Mouse (Mus musculus): ENCODE data around the gene Lap3.

The Lap3 gene

DNA sequence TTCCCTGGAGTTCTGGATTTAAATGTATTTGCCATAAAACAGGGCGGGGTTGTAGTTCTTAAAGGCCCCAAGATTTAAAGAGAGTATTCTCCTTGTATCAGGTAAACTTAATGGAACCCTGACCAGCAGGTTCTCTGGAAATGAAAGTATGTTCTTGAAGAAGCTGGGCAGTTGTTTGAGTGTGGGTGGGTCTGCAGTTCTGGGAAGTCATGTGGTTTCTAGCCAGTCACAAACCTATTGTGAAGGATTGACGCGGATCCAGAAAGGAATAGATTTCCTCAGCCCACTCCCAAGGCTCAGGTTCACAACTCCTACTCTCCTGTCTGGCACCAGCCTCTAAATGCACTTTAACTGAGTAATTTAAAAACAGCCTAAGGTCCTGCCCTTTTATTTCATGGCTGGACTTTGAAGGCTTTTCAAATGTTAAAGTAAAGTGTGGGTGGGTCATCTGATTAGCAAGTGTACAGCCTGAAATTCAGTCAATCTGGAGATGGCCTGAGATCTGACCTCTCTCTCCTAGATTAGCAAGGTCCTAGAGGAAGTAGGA is 2.3 kb downstream of the Lap3 start:
- DNase-seq (ENCODE audit: low read depth, low spot score): peak; percentile 91

DNA sequence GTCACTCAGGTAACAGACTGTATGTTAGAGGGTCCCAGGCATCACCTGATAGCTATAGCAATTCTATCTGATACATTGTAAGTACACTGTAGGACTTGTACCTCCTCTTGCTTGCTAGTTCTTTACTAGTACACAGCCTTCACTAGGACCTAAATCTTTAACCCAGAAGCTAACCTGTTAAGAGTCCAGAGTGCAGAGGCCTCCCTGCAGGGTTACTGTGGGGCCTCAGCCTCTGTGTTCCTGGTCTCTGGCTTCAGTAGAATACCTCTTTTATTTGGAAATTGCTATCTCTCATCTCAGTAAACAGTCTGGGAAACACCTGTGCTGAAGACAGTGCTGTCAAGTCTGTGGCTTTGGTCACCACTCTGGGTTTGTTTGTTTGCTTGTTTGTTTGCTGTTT is 2.9 kb downstream of the Lap3 start:
- DNase-seq (ENCODE audit: low read depth, low spot score): no peak

DNA sequence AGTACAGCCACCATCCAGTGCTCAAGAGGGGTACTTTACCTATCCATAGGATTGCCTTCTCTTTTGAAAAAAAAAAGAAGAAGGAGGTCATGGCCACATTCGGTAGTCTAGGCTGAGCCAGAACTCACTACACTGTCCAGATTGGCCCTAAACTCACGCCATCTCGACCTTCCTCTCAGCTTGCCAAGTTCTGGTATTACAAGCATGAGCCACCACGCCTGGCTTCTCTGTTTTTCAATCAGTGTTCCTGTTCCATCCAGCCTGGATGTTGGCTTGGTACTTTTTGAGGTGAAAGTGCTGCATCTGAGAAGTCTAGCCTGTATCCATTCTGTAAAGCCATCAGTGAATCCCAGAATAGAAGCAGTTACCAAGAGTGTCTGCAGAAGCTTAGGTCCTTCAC is 3.3 kb downstream of the Lap3 start:
- no peak for DNase-seq (ENCODE audit: low read depth, low spot score)

DNA sequence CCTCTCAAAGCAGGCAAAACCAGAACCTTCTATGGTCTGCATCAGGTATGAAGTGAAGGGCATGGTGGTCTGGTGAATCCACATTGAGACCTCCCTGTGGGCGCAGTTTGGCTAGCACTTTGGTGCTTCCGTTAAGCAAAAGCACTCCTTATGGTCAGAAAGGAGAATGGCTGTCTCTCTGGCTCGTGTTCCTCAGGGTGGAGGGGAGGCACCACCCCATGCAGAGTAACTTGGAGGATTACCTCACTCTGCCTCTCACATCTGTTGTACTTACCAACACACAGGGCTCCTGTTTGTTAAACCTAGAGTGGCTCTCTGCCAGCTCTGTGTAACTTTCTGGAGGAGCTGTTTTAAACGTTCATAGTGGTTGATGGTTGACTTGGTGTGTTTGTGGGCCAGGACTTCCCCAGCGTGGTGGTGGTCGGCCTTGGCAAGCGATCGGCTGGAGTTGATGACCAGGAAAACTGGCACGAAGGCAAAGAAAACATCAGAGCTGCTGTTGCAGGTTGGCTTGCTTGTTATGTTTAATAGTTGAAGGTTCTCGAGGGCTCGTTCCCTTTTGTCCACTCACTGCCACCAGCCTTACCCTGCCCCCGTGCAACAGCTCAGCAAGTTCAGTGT is 3.9 kb downstream of the Lap3 start:
- peak; percentile 51 for DNase-seq (ENCODE audit: low read depth, low spot score)

DNA sequence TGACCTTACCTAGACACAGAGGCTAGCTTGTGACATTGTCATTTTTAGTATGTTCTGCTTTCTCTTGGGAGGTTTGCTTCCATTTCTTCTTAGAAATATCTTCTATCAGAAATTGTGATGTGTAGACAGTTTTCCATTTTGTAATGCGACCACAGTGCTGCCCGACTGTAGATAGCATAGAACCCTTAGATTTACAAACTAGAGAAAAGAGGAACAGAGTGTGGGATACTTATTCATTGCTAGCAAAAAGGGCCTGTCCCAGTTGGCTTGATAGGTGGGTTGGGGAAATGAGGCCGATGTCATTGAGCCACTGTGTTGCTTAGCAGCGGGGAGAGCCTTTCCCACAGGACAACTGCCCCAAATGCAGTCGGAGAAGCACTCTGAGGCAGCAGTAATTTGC is 4.4 kb downstream of the Lap3 start:
- no peak for DNase-seq (ENCODE audit: low read depth, low spot score)

DNA sequence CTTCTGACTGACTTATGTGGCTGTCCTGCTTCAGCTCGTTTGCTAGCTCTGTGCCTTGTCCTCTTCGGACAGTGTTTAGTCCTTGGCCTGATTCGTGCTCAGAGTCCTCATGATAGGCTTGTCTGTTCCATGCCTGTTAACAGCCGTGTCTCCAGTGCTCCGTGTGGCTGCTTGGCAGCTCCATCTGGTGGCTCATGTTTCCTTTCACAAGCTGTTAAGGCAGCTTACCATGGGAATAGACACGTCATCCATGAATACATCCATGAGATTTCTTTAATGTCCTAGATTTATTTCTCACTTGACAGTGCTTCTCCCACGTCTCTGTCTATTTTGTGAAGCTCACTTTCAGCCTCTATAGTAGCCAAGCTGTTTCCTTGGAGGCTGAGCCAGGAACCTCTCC is 16.9 kb downstream of the Lap3 start:
- DNase-seq (ENCODE audit: low read depth, low spot score): no peak

DNA sequence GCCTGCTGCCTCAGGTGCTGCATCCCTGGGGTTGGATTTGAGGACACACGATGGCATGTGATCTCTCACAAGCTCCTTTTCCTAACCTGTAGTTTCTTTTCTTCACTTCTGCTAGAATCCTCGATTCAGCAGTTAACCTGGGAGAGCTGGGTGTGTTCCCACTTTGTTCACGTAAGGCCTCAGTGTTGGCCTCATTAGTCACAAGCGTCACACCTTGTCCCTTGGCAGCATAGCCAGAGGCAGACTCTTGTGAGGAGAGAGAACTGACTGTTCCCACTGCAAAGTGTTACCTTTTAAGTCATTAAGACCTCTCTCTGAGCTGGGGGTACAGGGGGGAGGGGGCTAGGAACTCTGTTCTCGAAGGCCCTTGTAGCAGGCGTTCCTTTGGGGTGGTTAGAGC is 19.7 kb downstream of the Lap3 start:
- no peak for DNase-seq (ENCODE audit: low read depth, low spot score)

DNA sequence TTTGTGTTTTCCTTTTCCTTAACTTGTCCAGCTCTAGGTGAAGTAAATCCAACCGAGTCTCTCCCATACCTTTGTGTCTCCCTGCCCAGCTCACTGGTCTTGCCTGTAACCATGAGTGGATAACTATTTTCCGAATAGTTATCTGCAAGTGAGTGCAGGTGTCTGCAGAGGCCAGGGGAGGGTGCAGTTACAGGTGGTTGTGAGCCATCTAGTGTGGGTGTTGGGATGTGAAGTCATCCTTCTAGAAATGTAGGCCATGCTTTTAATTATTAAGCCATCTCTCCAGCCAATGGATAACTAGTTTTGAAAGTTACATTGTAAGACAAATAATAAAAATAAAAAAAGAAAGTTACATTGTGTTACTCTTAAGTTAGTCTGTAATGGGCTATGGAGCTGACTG is 20.3 kb downstream of the Lap3 start:
- DNase-seq (ENCODE audit: low read depth, low spot score): no peak

DNA sequence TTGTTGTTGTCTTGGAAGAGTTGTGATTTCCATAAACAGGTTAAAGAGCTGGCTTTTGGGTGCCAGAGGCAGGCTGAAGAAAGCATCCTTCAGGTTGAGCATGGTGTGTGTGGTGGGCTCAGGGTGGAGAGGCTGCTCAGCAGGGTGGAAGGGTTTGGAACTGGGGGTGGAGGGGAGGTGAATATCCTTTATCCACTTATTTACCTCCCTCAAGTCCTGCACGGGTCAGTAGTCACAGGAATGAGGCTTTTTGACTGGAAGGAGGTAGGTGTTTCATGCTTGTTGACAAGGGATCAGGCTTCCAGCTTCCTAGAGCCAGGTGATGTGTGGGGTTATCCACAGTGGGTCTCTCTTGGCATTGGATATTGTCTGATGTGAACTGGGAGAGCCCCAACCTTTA is 21.4 kb downstream of the Lap3 start:
- no peak for DNase-seq (ENCODE audit: low read depth, low spot score)

DNA sequence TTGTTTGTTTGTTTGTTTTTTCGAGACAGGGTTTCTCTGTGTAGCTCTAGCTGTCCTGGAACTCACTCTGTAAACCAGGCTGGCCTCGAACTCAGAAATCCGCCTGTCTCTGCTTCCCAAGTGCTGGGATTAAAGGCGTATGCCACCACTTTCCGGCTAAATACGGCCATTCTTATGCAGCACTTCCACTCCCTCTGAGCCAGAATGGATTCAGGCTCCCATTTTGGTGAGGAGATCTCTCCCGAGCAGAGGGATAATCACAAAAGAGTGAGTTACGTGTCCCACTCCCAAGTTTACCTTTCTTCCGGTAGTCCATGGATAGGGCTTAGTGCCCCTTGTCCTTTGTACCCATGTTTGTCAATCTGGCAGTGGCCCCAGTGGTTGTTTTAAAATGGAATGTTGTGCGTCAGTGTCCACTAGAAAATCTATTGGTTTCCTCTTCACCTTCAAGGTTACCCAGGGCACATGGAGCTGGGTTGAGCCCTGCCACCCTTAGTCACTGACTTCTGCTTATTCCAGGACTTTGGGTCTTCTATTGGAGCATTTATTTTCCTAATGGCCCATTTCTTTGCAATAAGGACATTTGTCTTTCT is 22.1 kb downstream of the Lap3 start:
- DNase-seq (ENCODE audit: low read depth, low spot score): no peak

DNA sequence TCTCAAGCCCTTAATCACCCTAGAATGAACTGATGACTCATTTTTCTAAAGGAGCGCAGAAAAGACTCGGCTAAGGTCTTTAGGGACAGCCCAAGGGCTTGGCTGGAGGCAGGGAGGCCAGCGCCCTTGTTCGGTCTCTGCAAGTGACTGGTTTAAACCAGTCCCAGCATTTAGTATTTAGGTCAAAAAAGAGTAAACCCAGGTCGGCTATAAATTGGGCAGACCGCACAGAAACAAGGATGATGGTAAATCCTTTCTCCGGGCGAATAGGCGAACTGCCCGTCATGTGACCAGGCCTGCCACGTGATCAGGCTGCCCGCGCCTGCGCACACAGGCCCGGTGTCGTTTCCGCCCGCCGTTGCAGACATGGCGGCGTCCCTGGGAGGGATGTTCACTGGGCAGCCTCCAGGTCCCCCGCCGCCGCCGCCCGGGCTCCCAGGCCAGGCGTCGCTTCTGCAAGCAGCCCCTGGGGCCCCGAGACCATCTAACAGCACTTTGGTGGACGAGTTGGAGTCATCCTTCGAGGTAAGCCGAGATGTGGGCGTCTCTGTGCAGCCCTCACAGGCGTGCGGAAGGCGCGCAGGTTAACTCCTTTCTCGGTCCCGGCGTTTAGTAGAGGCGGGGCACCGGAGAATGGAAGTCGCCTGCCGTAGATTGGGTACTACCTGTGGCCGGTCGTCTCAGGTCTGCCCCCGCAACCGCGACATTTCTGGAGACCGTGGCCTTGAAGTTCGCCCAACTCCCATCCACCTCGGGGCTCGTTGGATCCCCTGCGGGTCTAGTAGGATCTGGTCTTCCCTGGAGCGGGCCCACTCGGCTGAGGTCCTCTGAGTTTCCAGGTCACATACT is 27.0 kb downstream of the Lap3 start, which contains the start of gene Med28:
Med28 (plus strand) TSS at position 270 of the 849 bp plus-strand sequence.
- DNase-seq (ENCODE audit: low read depth, low spot score): peak; percentile 90

DNA sequence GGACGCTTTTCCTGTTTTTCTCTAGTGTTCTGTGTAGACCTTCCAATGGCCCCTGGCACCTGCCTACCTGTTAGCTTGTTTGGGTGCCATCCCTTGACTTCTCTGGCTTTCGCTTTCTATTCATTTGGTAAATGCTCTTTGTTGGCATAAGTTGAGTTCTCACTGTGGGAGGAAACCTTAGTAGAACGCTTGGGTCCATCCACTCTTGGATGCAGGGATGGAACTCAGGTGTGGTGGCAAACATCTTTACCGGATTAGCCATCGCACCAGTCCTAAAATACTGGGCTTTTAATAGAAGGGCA is 27.6 kb downstream of the Lap3 start:
- DNase-seq (ENCODE audit: low read depth, low spot score): no peak

DNA sequence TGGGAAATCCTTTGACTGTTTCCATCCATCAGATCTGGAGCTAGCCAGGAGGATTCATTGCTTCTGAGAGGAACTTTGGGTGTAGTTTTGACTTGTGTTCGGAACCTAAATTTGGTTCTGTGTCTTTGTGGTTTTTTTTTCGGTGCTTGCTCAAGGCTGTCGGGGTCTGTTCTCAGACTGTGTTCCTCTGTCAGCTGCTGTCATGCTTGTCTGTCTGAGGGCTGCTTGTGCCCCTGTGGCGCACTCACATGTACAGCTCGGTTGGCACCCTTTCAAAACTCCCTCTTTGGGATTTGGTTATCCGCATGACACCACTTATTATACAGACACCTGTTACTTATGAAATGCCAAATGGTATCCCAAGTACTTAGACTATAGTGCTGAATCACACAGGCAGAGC is 28.4 kb downstream of the Lap3 start:
- no peak for DNase-seq (ENCODE audit: low read depth, low spot score)

DNA sequence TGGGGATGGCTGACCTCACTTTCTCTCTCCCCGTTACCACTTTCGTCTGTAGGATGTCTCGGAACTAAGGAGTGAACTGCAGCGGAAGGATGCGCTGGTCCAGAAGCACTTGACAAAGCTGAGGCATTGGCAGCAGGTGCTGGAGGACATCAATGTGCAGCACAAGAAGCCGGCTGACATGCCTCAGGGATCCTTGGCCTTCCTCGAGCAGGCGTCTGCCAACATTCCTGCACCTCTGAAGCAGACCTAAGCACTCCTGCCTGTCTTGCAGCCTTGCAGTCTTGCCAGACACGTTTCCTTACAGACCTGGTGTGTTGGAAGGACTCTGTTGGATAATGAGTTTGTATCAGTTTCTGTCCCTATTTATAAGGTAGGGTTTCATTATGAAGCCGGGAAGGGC is 31.9 kb downstream of the Lap3 start:
- DNase-seq (ENCODE audit: low read depth, low spot score): no peak

DNA sequence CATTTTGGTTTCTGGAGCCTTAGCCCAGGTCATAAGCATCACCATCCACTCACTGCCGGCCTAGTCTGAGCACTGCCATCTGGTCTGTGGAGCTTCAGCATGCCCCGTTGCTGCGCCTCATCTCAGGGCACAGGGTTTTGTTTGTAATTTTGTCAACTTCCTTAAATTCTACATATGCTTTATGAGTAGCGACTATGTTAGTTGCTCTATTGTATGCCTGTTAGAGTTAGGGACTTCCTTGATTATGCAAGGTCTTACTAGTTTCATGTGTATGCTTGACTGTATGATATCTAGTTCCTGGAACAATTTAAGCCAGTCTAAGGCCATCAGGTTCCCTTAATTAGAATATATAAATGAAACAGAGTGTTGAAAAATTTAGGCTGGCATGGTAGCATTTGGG is 33.2 kb downstream of the Lap3 start:
- DNase-seq (ENCODE audit: low read depth, low spot score): no peak

DNA sequence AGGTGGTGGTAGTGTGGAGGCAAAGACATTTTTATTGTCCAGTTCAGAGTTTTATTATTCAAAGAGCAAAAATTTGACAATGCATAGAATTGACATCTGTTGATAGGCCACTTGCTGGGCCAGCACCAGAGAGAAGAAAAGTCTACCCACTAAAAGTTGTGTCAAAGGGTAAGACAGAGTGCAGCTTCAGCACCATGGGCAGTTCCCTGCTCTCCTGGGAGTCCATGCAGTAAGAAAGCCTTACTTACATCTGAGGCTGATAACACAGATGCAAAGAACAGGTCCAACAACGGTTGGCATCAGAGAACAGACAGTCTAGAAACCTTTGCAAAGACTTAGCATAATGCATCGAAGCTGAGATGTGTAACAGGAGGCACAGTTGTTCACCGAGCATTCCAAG is 36.5 kb downstream of the Lap3 start:
- peak; percentile 58 for DNase-seq (ENCODE audit: low read depth, low spot score)

DNA sequence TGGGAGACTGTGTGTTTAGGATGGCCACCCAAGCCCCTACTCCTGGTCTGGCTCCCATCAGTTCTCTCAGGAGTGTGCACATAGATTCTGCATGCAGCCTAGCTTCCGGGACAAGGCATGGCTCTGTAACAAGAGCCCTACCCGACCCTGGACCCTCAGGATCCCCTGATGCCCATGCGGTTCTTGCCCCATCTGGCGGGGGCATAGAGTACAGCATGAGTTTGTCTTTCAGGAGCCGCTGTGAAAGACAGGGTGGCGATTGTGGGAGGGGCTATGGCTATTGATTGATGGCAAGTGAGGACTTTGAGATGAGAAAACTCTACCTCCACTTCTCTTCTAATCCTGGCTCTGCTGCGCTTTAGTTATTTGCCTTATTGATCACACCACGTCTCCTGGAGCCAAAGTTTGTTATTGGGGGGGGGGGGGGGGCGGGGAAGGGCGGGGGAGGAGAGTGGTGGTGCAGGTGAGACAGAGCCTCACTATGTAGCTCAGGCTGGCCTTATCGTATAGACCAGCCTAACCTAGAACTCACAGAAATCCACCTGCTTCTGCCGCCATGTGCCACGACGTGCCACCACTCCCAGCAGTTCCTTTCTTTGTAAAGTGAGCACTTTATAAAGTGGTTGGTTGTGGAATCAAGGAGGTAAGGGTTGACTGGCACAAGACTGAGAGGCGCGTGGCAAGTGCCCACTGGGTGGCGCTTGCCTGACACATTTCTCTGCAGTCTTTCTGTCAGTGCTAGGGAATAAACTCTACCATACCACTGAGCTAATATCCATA is 41.3 kb downstream of the Lap3 start:
- DNase-seq (ENCODE audit: low read depth, low spot score): peak; percentile 93

DNA sequence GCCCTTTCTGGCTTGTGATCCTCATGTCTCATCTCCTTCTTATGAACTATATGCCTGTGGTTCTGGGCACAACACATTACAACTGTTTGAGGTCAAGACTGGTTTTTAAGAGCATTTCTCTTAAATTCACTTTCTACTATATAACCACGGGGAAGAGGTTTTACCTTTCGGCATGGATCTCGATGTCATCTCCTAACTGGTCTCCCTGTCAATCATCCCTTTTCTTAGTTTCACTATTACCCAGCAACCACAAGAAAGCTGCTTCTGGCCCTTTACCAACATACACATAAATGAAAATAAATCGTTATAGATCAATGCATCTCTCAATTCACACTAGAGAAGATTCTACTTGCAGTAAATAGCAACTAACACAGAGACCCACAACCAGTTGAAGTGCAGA is 42.0 kb downstream of the Lap3 start:
- no peak for DNase-seq (ENCODE audit: low read depth, low spot score)

DNA sequence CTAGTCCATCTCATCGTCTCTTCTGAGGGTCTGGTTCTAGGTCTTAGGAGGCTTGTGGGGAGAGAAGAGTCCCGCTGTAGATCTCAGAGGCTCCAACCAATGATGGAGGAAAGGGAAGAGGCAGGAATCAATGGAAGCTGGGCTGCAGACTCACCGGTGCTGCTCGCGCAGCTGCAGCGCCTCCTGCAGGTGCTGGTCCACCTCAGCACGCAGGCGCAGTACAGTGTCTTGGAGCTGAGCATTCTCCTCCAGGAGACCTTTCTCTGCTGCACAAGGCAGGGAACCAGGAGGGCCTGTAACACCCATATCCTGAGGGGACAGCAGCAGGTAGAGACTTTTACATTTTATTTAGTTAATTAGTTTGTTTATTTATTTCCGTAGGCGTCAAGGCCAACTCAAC is 46.3 kb downstream of the Lap3 start:
- peak; percentile 74 for DNase-seq (ENCODE audit: low read depth, low spot score)

DNA sequence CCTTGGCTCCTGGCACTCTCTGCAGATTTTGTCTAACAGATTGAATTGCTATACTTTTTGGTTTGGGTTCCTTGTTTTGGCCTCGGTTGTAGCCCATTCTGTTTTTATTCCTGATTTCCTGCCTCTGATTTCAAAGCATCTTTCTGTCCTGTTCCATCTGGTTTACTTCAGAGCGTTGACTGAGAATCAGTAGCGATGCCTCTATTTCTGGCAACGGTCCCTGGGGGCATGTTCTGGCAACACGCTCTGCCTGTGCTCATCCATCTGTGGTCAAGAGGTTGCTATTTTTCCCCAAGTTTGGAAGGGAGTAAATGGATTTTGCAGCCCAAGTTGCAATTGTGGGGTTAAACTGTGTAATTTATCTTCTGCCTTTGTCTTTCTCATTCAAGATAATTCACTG is 50.2 kb downstream of the Lap3 start:
- DNase-seq (ENCODE audit: low read depth, low spot score): no peak

DNA sequence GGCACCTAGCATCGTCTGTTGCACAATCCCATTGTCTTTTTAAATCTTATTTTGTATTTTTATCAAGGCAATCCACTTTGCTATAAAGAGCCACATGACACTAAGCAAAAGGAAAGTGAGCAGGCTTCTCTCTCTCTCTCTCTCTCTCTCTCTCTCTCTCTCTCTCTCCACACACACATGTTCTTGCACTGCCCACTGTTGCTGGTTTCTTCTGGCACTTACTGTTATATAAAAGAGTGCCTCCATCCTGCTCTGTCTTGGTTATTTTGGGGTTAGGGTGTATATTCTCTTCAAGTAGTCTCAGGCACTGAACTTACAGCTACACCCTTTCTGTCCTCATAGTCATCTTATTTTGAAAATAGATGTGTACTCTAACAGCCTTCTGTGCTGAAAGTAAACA is 56.4 kb downstream of the Lap3 start:
- no peak for DNase-seq (ENCODE audit: low read depth, low spot score)
